Mouse (Mus musculus) olfactory bulb, adult 2 months (tissue): ENCODE measurements around the gene Jpt1. TPM values are rescaled to one million over a fixed set of nuclear protein-coding genes. Genes with fewer than 3 reads are reported as not detected.
"Not testable (repeated sequence)": the region's sequence is repeated elsewhere in the genome, so short reads cannot be mapped to it uniquely, and the experiment has no call there.

Experiments
- H3K27ac ChIP-seq: fragments of 200-500 bp; 2 replicates; pipeline ENCODE4 v1.5.1; 2012; ENCODE audit warnings: low read depth, low read length; ENCODE audit not compliant: insufficient read depth
- H3K4me1 ChIP-seq: fragments of 200-500 bp; 2 replicates; pipeline ENCODE4 v1.6.1; 2012; ENCODE audit warnings: low read length; ENCODE audit not compliant: control insufficient read depth, insufficient read depth
- H3K4me3 ChIP-seq: fragments of 200-500 bp; 2 replicates; pipeline ENCODE4 v1.5.1; 2012; ENCODE audit warnings: mild to moderate bottlenecking, low read depth, low read length, moderate library complexity; ENCODE audit not compliant: insufficient read depth
- CTCF ChIP-seq: fragments of 200-500 bp; IDR thresholded peaks from 2 replicates; pipeline ENCODE4 v1.5.1; 2012; ENCODE audit warnings: low read depth, mild to moderate bottlenecking, low read length, moderate library complexity; ENCODE audit not compliant: insufficient read depth
- POLR2A ChIP-seq: fragments of 200-500 bp; IDR thresholded peaks from 2 replicates; pipeline ENCODE4 v1.6.1; 2012; ENCODE audit warnings: mild to moderate bottlenecking, low read depth, low read length, moderate library complexity; ENCODE audit not compliant: insufficient read depth
- WGBS: fragments of 180-500 bp; shearing (Covaris S2); methylation state at CpG from one replicate; pipeline ENCODE4 v1.1.7; 2018; 5-methylcytosine and 5-hydroxymethylcytosine counted together
- polyA plus RNA-seq: library from polyadenylated mRNA; stranded (reverse); fragments of >200 nt; gene quantifications from 2 replicates; pipeline ENCODE4 v1.2.4, GENCODE M21; 2012; ENCODE audit warnings: low replicate concordance; ENCODE audit not compliant: missing spikeins, insufficient read depth, insufficient read length

Gene Jpt1
- polyA plus RNA-seq, 1 experiment, result not detected

DNA sequence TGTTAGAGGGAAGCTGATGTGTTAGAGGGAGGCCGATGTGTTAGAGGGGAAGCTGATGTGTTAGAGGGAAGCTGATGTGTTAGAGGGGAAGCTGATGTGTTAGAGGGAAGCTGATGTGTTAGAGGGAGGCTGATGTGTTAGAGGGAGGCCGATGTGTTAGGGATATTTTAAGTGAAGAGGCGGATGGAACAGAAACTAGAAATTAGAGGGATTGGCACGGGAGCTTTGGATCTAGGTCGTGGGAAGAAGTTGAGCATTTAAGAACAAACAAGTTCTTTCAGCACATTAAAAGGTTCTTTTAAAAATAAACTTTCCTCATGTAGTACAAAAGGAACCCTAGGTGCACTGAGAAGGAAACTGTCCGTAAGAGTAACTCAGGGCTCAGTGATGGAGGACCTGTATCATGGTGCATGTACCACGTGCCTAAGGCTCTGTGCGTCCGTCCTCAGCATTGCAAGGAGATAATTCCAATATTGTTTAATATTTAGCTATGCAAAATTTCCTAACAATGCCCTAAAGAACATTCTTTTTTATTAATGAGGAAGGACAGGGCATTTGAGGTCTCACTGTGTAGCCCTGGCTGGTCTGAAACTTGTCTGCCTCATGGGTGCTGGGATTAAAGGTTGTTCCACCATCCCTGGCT lies 35.8 kb downstream of the Jpt1 start:
- WGBS, result 38% methylated on average over 9 of the region's 9 CpGs
- Histone ChIP-seq H3K4me1 (peaks cover 14% of the 10 kb centered on the region), H3K27ac (peak overlapping the region; percentile 64), H3K4me3 (no peak overlapping the region)
- no peak for TF ChIP-seq POLR2A
- no peak for TF ChIP-seq CTCF

- peaks cover 14% of the 10 kb centered on the region for H3K4me1 ChIP-seq
- not testable (repeated sequence) for H3K4me3 ChIP-seq, H3K27ac ChIP-seq
- 89% methylated on average over 7 of the region's 7 CpGs for WGBS
Observed at GRCm38 (mm10) chr11:115477388-115477787, 36.8 kb downstream of the Jpt1 start.

DNA sequence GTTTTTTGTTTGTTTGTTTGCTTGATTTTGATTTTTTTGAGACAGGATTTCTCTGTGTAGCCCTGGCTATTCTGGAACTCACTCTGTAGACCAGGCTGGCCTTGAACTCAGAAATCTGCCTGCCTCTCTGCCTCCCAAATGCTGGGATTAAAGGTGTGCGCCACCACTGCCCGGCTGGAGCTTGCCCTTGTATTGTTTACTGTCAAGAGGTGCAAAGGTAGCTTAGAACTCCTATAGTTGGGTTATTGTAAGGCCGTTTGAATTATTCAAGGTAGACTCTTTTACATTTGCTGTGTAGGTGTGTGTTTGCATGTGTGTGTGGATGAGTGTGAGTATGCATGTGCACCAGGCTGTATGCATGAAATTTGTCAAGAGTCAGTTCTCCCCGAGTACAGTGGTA lies 37.6 kb downstream of the Jpt1 start:
- not testable (repeated sequence) for H3K27ac ChIP-seq, H3K4me3 ChIP-seq
- H3K4me1 ChIP-seq, result peaks cover 14% of the 10 kb centered on the region
- 84% methylated on average over 4 of the region's 4 CpGs for WGBS

DNA sequence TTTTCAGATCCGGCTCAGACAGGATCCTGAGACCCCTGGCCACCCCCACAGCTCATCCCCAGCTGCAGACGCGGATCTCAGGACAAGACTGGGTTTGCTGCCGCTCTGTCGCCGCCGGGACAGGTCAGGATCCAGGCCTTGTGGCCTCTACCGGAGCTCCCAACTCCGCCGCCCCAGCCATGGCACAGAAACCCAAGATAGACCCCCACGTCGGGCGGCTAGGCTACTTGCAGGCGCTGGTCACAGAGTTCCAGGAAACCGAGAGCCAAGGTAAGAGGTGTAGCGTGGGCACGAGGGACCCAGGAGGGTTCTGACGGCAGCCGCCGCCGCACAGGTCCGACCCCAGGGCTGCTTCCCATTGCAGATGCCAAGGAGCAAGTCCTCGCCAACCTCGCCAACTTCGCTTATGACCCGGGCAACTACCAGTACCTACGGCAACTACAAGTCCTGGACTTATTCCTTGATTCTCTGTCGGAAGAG lies 38.4 kb downstream of the Jpt1 start:
- Histone ChIP-seq H3K4me3 (peak overlapping the region; percentile 63), H3K27ac (no peak overlapping the region), H3K4me1 (peaks cover 14% of the 10 kb centered on the region)
- TF ChIP-seq POLR2A, result 0 out of 2 replicates have a peak, but pooled peaks have one; percentile 10
- no peak for TF ChIP-seq CTCF
- 1% methylated on average over 28 of the region's 28 CpGs for WGBS

DNA sequence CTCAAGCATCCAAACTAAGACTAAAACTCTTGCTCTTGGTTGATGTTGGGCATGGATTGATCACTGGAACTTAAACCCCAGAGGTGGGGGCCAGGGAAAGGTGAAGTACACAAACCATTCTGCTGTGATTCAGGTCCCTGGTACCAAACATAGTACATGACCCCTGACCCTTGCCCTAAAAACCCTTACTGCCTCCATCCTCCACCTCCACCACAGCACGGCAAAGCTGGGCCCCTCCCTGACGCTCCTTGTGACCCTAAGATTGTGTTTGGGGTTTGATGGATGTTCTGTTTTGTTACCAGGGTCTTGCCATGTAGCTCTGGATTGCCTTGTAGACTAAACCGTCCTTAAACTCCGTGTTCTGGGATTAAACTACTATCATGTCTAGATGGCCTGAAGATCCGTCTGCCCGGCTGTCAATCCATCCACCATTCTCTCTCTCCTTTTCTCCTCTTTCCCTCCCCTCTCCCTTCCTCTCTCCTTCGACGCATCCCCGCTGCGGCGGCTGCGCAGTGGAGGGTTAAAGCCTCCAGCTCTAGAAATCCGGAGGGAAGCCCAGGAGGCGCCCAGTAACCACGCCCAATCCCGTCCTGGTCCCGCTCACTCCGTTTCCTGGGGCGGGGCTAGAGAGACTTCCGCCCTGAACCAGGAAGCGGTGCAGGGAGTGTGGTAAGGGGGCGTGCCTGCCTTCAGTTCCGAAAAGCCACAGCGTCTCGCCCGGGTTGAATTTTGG lies 39.0 kb downstream of the Jpt1 start, which contains the start of gene Armc7:
Gene Armc7, plus strand, starts transcription at position 643 of the 733 bp plus-strand sequence.
- no peak for TF ChIP-seq CTCF
- TF ChIP-seq POLR2A, result peak; percentile 74
- WGBS, result under 1% methylated on average over 26 of the region's 26 CpGs

DNA sequence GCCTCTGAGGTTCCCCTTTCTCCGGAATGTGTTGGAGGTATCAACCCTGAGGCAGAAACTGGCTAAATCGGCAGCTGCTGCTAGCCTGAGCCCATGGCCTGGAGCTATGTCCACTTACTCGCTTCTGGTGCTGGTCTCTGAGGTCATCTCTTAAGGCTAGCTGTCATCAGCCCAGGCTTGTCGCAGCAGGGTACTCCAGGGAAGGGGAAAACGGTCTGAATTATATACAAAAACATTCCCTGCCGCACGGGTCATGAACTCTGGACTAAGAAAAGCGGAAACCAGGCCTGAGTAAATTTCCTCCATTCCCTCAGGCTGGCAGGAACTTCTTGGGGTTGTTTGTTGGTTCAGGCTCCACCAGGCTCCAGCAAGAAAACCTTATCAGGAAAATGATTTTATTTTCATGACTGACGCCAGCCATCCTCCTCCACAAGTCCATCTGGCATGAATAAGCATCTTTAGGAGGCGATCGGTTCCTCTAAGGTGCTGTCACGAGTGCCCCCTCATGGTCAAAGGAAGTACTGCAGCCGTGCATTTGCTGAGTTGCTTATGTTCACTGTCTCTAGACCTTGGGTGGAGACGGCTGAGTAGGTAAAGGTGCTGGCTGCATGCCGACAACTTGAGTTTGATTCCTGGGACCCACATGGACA lies 40.4 kb downstream of the Jpt1 start:
- no peak overlapping the region for H3K27ac ChIP-seq
- H3K4me3 ChIP-seq, result no peak overlapping the region
- 27% methylated on average over 15 of the region's 15 CpGs for WGBS
- peaks cover 9% of the 10 kb centered on the region for H3K4me1 ChIP-seq
- no peak for TF ChIP-seq POLR2A
- peak; percentile 75 for TF ChIP-seq CTCF

More for the DNA sequence above, 39.0 kb downstream of the Jpt1 start, which contains the start of gene Armc7:
- Histone ChIP-seq H3K4me1 (peaks cover 12% of the 10 kb centered on the region), H3K27ac (peak within 1 kb of the TSS; percentile 63), H3K4me3 (peak within 1 kb of the TSS; percentile 63)

DNA sequence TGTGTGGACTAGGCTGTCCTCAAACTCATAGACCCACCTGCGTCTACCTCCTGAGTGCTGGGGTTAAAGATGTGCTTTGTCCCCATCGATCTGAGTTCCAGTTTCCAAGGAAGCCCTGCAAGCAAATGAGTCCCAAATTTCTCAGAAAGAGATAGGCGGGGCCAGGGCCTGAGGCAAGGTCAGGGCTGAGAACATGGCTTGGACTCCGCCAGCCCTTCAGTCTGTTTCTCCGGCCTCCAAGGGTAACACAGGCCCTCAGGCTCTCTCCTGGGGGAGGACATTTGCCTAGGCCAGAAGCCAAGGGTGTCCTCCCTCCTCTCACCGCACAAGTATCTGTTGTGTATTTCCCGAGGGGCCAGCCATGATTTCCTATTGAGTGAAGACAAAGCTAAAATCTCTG lies 42.0 kb downstream of the Jpt1 start:
- Histone ChIP-seq H3K27ac (no peak overlapping the region), H3K4me3 (no peak overlapping the region), H3K4me1 (peaks cover 11% of the 10 kb centered on the region; the same call in 1 of the 2 replicates)
- 80% methylated on average over 7 of the region's 7 CpGs for WGBS
- TF ChIP-seq CTCF (no peak), POLR2A (no peak)

- 56% methylated on average over 4 of the region's 4 CpGs for WGBS
- no peak overlapping the region for H3K27ac ChIP-seq
- no peak for TF ChIP-seq CTCF
- no peak for TF ChIP-seq POLR2A
- H3K4me3 ChIP-seq, result no peak overlapping the region
- H3K4me1 ChIP-seq, result peaks cover 11% of the 10 kb centered on the region; the same call in 1 of the 2 replicates
Observed at GRCm38 (mm10) chr11:115467217-115467618, 47.0 kb downstream of the Jpt1 start.

- H3K27ac ChIP-seq, result no peak overlapping the region
- no peak for TF ChIP-seq POLR2A
- no peak for TF ChIP-seq CTCF
- peaks cover 11% of the 10 kb centered on the region; the same call in 1 of the 2 replicates for H3K4me1 ChIP-seq
- WGBS, result 87% methylated on average over 8 of the region's 8 CpGs
- no peak overlapping the region for H3K4me3 ChIP-seq
Observed at GRCm38 (mm10) chr11:115464851-115465250, 49.3 kb downstream of the Jpt1 start.
